Mouse (Mus musculus): ENCODE measurements around the gene Iqce. TPM values are rescaled to one million over a fixed set of nuclear protein-coding genes. Genes with fewer than 3 reads are reported as not detected.

The Iqce gene
- polyA plus RNA-seq, 1 experiment from 2014 or later, result 8.2 TPM

GRCm38 (mm10) chr5:140703480-140704377 lies 1.6 kb upstream of the Iqce start:
- H3K27ac ChIP-seq, result peak overlapping the region; percentile 93
- peak overlapping the region; percentile 69 for H3K4me3 ChIP-seq
- WGBS, result 32% methylated on average over 17 of the region's 17 CpGs
- peaks cover 40% of the 10 kb centered on the region for H3K4me1 ChIP-seq (replicated peaks)
- H3K27me3 ChIP-seq, result no peaks in the 10 kb centered on the region
- ATAC-seq (replicated peaks; ENCODE audit: insufficient number of reproducible peaks, insufficient read depth, low FRiP score, low read depth), result no peak
- no peaks in the 10 kb centered on the region for H3K9me3 ChIP-seq (replicated peaks)
- no peak overlapping the region for H3K9ac ChIP-seq
- H3K4me2 ChIP-seq, result peak overlapping the region; percentile 61
- peaks cover 8% of the 10 kb centered on the region; the same call in 1 of the 2 replicates for H3K36me3 ChIP-seq

GRCm38 (mm10) chr5:140702618-140703175 lies 519 bp upstream of the Iqce start:
- no peaks in the 10 kb centered on the region for H3K9me3 ChIP-seq (replicated peaks)
- H3K27ac ChIP-seq, result peak overlapping the region; percentile 81
- H3K36me3 ChIP-seq, result no peaks in the 10 kb centered on the region; the same call in 1 of the 2 replicates
- peak overlapping the region; percentile 68 for H3K9ac ChIP-seq
- no peaks in the 10 kb centered on the region for H3K27me3 ChIP-seq
- peaks cover 40% of the 10 kb centered on the region for H3K4me1 ChIP-seq (replicated peaks)
- no peak for ATAC-seq (replicated peaks; ENCODE audit: insufficient number of reproducible peaks, insufficient read depth, low FRiP score, low read depth)
- WGBS, result 63% methylated on average over 19 of the region's 19 CpGs
- H3K4me3 ChIP-seq, result peak overlapping the region; percentile 68
- H3K4me2 ChIP-seq, result peak overlapping the region; percentile 91

- H3K27ac ChIP-seq, result peak overlapping the region; percentile 81
- peak overlapping the region; percentile 68 for H3K9ac ChIP-seq
- H3K4me2 ChIP-seq, result peak overlapping the region; percentile 91
- no peak for ATAC-seq (replicated peaks; ENCODE audit: insufficient number of reproducible peaks, insufficient read depth, low FRiP score, low read depth)
- H3K4me3 ChIP-seq, result peak overlapping the region; percentile 68
- H3K36me3 ChIP-seq, result peaks cover 4% of the 10 kb centered on the region
- H3K27me3 ChIP-seq, result no peaks in the 10 kb centered on the region
- under 1% methylated on average over 25 of the region's 25 CpGs for WGBS
- H3K9me3 ChIP-seq (replicated peaks), result no peaks in the 10 kb centered on the region
- peaks cover 40% of the 10 kb centered on the region for H3K4me1 ChIP-seq (replicated peaks)
These were observed 517 bp downstream of the Iqce start for GRCm38 (mm10) chr5:140701661-140702060.

DNA sequence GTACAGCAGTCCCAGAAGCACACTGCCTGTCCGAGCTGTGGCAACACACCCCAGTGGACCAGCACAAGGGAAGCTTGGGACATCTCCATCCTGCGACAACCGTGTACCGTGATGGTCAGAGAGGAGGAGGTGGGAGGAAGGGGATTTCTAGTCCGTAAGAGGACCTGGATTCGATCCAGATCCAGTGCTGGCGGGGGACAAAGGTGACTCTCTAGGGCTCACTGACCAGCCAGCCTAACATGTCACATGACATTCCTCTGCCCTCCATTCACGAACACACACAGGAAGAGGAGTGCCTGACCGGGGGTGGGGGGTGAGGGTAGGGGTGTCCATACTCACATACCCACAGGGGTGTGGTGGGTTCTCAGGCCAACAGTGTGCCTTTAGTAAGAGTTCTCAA lies 2.4 kb downstream of the Iqce start:
- 54% methylated on average over 9 of the region's 9 CpGs for WGBS
- no peak for ATAC-seq (replicated peaks; ENCODE audit: insufficient number of reproducible peaks, insufficient read depth, low FRiP score, low read depth)
- no peaks in the 10 kb centered on the region for H3K27me3 ChIP-seq
- H3K4me2 ChIP-seq, result no peak overlapping the region
- H3K4me1 ChIP-seq (replicated peaks), result peaks cover 31% of the 10 kb centered on the region
- H3K27ac ChIP-seq, result no peak overlapping the region
- H3K4me3 ChIP-seq, result no peak overlapping the region
- peaks cover 4% of the 10 kb centered on the region for H3K36me3 ChIP-seq
- H3K9me3 ChIP-seq (replicated peaks), result no peaks in the 10 kb centered on the region
- H3K9ac ChIP-seq, result no peak overlapping the region

GRCm38 (mm10) chr5:140695987-140696386 lies 6.2 kb downstream of the Iqce start:
- ATAC-seq (replicated peaks; ENCODE audit: insufficient number of reproducible peaks, insufficient read depth, low FRiP score, low read depth), result no peak
- Histone ChIP-seq H3K4me3 (no peak overlapping the region), H3K27ac (no peak overlapping the region), H3K36me3 (peaks cover 4% of the 10 kb centered on the region), H3K4me1 (replicated peaks) (peaks cover 10% of the 10 kb centered on the region), H3K4me2 (no peak overlapping the region), H3K9me3 (replicated peaks) (no peaks in the 10 kb centered on the region), H3K27me3 (no peaks in the 10 kb centered on the region), H3K9ac (no peak overlapping the region)
- 82% methylated on average over 7 of the region's 7 CpGs for WGBS

GRCm38 (mm10) chr5:140688434-140688833 lies 13.7 kb downstream of the Iqce start:
- no peak for ATAC-seq (replicated peaks; ENCODE audit: insufficient number of reproducible peaks, insufficient read depth, low FRiP score, low read depth)
- Histone ChIP-seq H3K27ac (no peak overlapping the region), H3K9ac (no peak overlapping the region), H3K27me3 (no peaks in the 10 kb centered on the region), H3K36me3 (peaks cover 18% of the 10 kb centered on the region; the same call in 1 of the 2 replicates), H3K4me2 (no peak overlapping the region), H3K4me1 (replicated peaks) (no peaks in the 10 kb centered on the region), H3K9me3 (replicated peaks) (no peaks in the 10 kb centered on the region), H3K4me3 (no peak overlapping the region)
- WGBS, result 64% methylated on average over 3 of the region's 3 CpGs

GRCm38 (mm10) chr5:140684343-140685148 lies 17.6 kb downstream of the Iqce start:
- Histone ChIP-seq H3K4me1 (replicated peaks) (no peaks in the 10 kb centered on the region), H3K36me3 (peaks cover 14% of the 10 kb centered on the region; the same call in 1 of the 2 replicates), H3K4me2 (no peak overlapping the region), H3K9ac (no peak overlapping the region), H3K9me3 (replicated peaks) (no peaks in the 10 kb centered on the region), H3K27ac (no peak overlapping the region), H3K27me3 (no peaks in the 10 kb centered on the region), H3K4me3 (no peak overlapping the region)
- WGBS, result 65% methylated on average over 16 of the region's 16 CpGs
- ATAC-seq (replicated peaks; ENCODE audit: insufficient number of reproducible peaks, insufficient read depth, low FRiP score, low read depth), result no peak

- Histone ChIP-seq H3K4me3 (no peak overlapping the region), H3K9ac (no peak overlapping the region), H3K36me3 (peaks cover 3% of the 10 kb centered on the region; the same call in 1 of the 2 replicates), H3K9me3 (replicated peaks) (no peaks in the 10 kb centered on the region), H3K27me3 (no peaks in the 10 kb centered on the region), H3K4me1 (replicated peaks) (no peaks in the 10 kb centered on the region), H3K4me2 (no peak overlapping the region), H3K27ac (no peak overlapping the region)
- no peak for ATAC-seq (replicated peaks; ENCODE audit: insufficient number of reproducible peaks, insufficient read depth, low FRiP score, low read depth)
- 91% methylated on average over 6 of the region's 6 CpGs for WGBS
These were observed 20.1 kb downstream of the Iqce start for GRCm38 (mm10) chr5:140682113-140682512.

GRCm38 (mm10) chr5:140680950-140681349 lies 21.2 kb downstream of the Iqce start:
- Histone ChIP-seq H3K4me3 (no peak overlapping the region), H3K27ac (no peak overlapping the region), H3K27me3 (no peaks in the 10 kb centered on the region), H3K9ac (no peak overlapping the region), H3K4me1 (replicated peaks) (no peaks in the 10 kb centered on the region), H3K9me3 (replicated peaks) (no peaks in the 10 kb centered on the region), H3K4me2 (no peak overlapping the region), H3K36me3 (peaks cover 8% of the 10 kb centered on the region; the same call in 1 of the 2 replicates)
- ATAC-seq (replicated peaks; ENCODE audit: insufficient number of reproducible peaks, insufficient read depth, low FRiP score, low read depth), result no peak
- 86% methylated on average over 1 of the region's 1 CpGs for WGBS

- Histone ChIP-seq H3K27ac (no peak overlapping the region), H3K4me1 (replicated peaks) (no peaks in the 10 kb centered on the region), H3K4me3 (no peak overlapping the region), H3K9ac (no peak overlapping the region), H3K4me2 (no peak overlapping the region), H3K27me3 (no peaks in the 10 kb centered on the region), H3K36me3 (peaks cover 8% of the 10 kb centered on the region; the same call in 1 of the 2 replicates), H3K9me3 (replicated peaks) (no peaks in the 10 kb centered on the region)
- ATAC-seq (replicated peaks; ENCODE audit: insufficient number of reproducible peaks, insufficient read depth, low FRiP score, low read depth), result no peak
- WGBS, result 94% methylated on average over 6 of the region's 6 CpGs
These were observed 22.1 kb downstream of the Iqce start for GRCm38 (mm10) chr5:140680051-140680450.

GRCm38 (mm10) chr5:140677137-140677536 lies 25.0 kb downstream of the Iqce start:
- 83% methylated on average over 6 of the region's 6 CpGs for WGBS
- Histone ChIP-seq H3K27me3 (no peaks in the 10 kb centered on the region), H3K9ac (no peak overlapping the region), H3K4me2 (no peak overlapping the region), H3K4me3 (no peak overlapping the region), H3K36me3 (peaks cover 13% of the 10 kb centered on the region; the same call in 1 of the 2 replicates), H3K9me3 (replicated peaks) (no peaks in the 10 kb centered on the region), H3K4me1 (replicated peaks) (no peaks in the 10 kb centered on the region), H3K27ac (no peak overlapping the region)
- no peak for ATAC-seq (replicated peaks; ENCODE audit: insufficient number of reproducible peaks, insufficient read depth, low FRiP score, low read depth)
